In genomic region chr2:118926361-118926997, GRCm38 (mm10) we compare ENCODE assay signal across 8 mouse cellular contexts. TPM values are rescaled to one million over a fixed set of nuclear protein-coding genes. Genes with fewer than 3 reads are reported as not detected.
DNase-seq lines count a peak whose midpoint lies in the region; ATAC-seq and TF ChIP-seq lines count a peak whose summit lies in the region.

Gene Chst14 (plus strand): TSS chr2:118926496.

- no peak for TF ChIP-seq CTCF in heart, adult 2 months (IDR thresholded peaks at IDR 0.05)
- no peak for TF ChIP-seq CTCF in stomach, postnatal 0 days (IDR thresholded peaks at IDR 0.05; ENCODE audit: low read depth)

- peak; percentile 77 for DNase-seq in CD4-positive, CD25-positive, alpha-beta regulatory T cell, adult 2 months (ENCODE audit: low read depth, low spot score)
- DNase-seq in adrenal gland, postnatal 14 days = peak; percentile 92
- DNase-seq in embryonic facial prominence, embryonic 10.5 days (ENCODE audit: low spot score) = peak; percentile 87
- peak; percentile 90 to 91 for DNase-seq in heart, adult 2 months
- DNase-seq in kidney, adult 11 months = peak; percentile 71
- DNase-seq in natural killer cell, adult 2 months (ENCODE audit: low spot score in 2 of 2) = peak; percentile 42 to 43
- DNase-seq in stomach, postnatal 0 days (ENCODE audit: low spot score) = peak; percentile 80

- ATAC-seq in liver, embryonic 15.5 days (ENCODE audit: insufficient read depth) = peak; percentile 92
- ATAC-seq in stomach, postnatal 0 days (ENCODE audit: low FRiP score, low TSS enrichment) = peak; percentile 91

- peak within 1 kb of the TSS; percentile 96 for H3K9ac ChIP-seq in heart, adult 2 months (ENCODE audit: low read depth, low read length)
- H3K9ac ChIP-seq in liver, embryonic 15.5 days = peak within 1 kb of the TSS; percentile 70
- peak within 1 kb of the TSS; percentile 83 for H3K9ac ChIP-seq in stomach, postnatal 0 days (ENCODE audit: low read length)

- intact Hi-C loops in heart, adult 2 months (cut with DNase I) = loop anchor here (2.0 kb wide), 1 partner anchor 22 kb away; no protein-coding TSS in a partner anchor

- peak within 1 kb of the TSS; percentile 89 for H3K4me3 ChIP-seq in embryonic facial prominence, embryonic 10.5 days
- peak within 1 kb of the TSS; percentile 80 for H3K4me3 ChIP-seq in heart, adult 2 months
- peak within 1 kb of the TSS; percentile 74 for H3K4me3 ChIP-seq in liver, embryonic 15.5 days (replicated peaks)
- H3K4me3 ChIP-seq in stomach, postnatal 0 days (ENCODE audit: low read depth, low read length) = peak within 1 kb of the TSS; percentile 79

- H3K9me3 ChIP-seq in embryonic facial prominence, embryonic 10.5 days = no peaks in the 10 kb centered on the region
- no peaks in the 10 kb centered on the region for H3K9me3 ChIP-seq in liver, embryonic 15.5 days (replicated peaks)
- no peaks in the 10 kb centered on the region for H3K9me3 ChIP-seq in stomach, postnatal 0 days (ENCODE audit: control insufficient read depth, low read length)

- peaks cover 57% of the 10 kb centered on the region for H3K4me1 ChIP-seq in embryonic facial prominence, embryonic 10.5 days
- H3K4me1 ChIP-seq in heart, adult 2 months (ENCODE audit: control insufficient read depth, insufficient read depth, low read length) = peaks cover 5% of the 10 kb centered on the region
- peaks cover 43% of the 10 kb centered on the region for H3K4me1 ChIP-seq in liver, embryonic 15.5 days (replicated peaks)
- 0 out of 2 replicates have a peak, but pooled peaks cover 5% of the 10 kb centered on the region for H3K4me1 ChIP-seq in stomach, postnatal 0 days (replicated peaks; ENCODE audit: control insufficient read depth, insufficient read depth)

- TF ChIP-seq EP300 in heart, adult 2 months (IDR thresholded peaks at IDR 0.05; ENCODE audit: insufficient read depth, low read depth, low read length) = no peak
- no peak for TF ChIP-seq EP300 in stomach, postnatal 0 days (optimal IDR thresholded peaks at IDR 0.05)

- peak within 1 kb of the TSS; percentile 96 for H3K4me2 ChIP-seq in liver, embryonic 15.5 days
- peak within 1 kb of the TSS; percentile 97 for H3K4me2 ChIP-seq in stomach, postnatal 0 days (replicated peaks; ENCODE audit: low read depth)

- peaks cover 24% of the 10 kb centered on the region for H3K36me3 ChIP-seq in embryonic facial prominence, embryonic 10.5 days (replicated peaks)
- no peaks in the 10 kb centered on the region for H3K36me3 ChIP-seq in heart, adult 2 months (ENCODE audit: control insufficient read depth, insufficient read depth, low read length)
- peaks cover 26% of the 10 kb centered on the region for H3K36me3 ChIP-seq in liver, embryonic 15.5 days (replicated peaks)
- peaks cover 4% of the 10 kb centered on the region for H3K36me3 ChIP-seq in stomach, postnatal 0 days (ENCODE audit: control insufficient read depth, insufficient read depth, low read length)

- WGBS in embryonic facial prominence, embryonic 10.5 days = 1% methylated on average over 47 of the region's 47 CpGs
- under 1% methylated on average over 37 of the region's 47 CpGs for WGBS in heart, adult 2 months
- under 1% methylated on average over 47 of the region's 47 CpGs for WGBS in liver, embryonic 15.5 days (ENCODE audit: insufficient replicate concordance)
- WGBS in stomach, postnatal 0 days = 2% methylated on average over 44 of the region's 47 CpGs

- H3K27ac ChIP-seq in embryonic facial prominence, embryonic 10.5 days (replicated peaks) = peak within 1 kb of the TSS; percentile 94
- peak within 1 kb of the TSS; percentile 85 for H3K27ac ChIP-seq in heart, adult 2 months
- peak within 1 kb of the TSS; percentile 66 for H3K27ac ChIP-seq in liver, embryonic 15.5 days (replicated peaks)
- H3K27ac ChIP-seq in stomach, postnatal 0 days (replicated peaks) = peak within 1 kb of the TSS; percentile 75

- no peaks in the 10 kb centered on the region for H3K27me3 ChIP-seq in embryonic facial prominence, embryonic 10.5 days (replicated peaks; ENCODE audit: low read depth, poor library complexity, severe bottlenecking)
- no peaks in the 10 kb centered on the region for H3K27me3 ChIP-seq in heart, adult 2 months (ENCODE audit: control insufficient read depth, insufficient read depth, low read length)
- no peaks in the 10 kb centered on the region for H3K27me3 ChIP-seq in liver, embryonic 15.5 days
- no peaks in the 10 kb centered on the region for H3K27me3 ChIP-seq in stomach, postnatal 0 days (ENCODE audit: control insufficient read depth, insufficient read depth, low read length)

- peak; percentile 57; the same call in 1 of the 2 replicates for TF ChIP-seq POLR2A in heart, adult 2 months (IDR thresholded peaks at IDR 0.05; ENCODE audit: insufficient read depth, low read depth, low read length)

- no peaks in the 10 kb centered on the region for H3K79me2 ChIP-seq in heart, adult 2 months (replicated peaks; ENCODE audit: control insufficient read depth, insufficient read depth, low read length)

RNA-seq across cellular contexts. Expression of gene Chst14, which starts in this region (rescaled TPM):
- total RNA-seq in adrenal gland, postnatal 14 days (2021) = 10.1 and 13.3 TPM in 2 replicates
- 20.8 and 22.2 TPM in 2 replicates for polyA plus RNA-seq in embryonic facial prominence, embryonic 10.5 days (2016; fragmentation: Nextera tagmentation; extraction: Ambion mirVana)
- 1 to 10 TPM; 7.8 to 8.2 TPM for total RNA-seq in heart, adult 2 months (2021)
- 9.5 and 10.4 TPM in 2 replicates for polyA plus RNA-seq in heart, adult 2 months (2012; rRNA removed)
- polyA plus RNA-seq in liver, embryonic 15.5 days (2015; fragmentation: Nextera tagmentation; extraction: Ambion mirVana) = 4.5 and 5.7 TPM in 2 replicates
- polyA plus RNA-seq in stomach, postnatal 0 days (2015; fragmentation: Nextera tagmentation; extraction: Ambion mirVana) = 13.6 and 14.2 TPM in 2 replicates

Comparison
In these comparisons a context has a peak if more than half of its experiments do, and no peak if none do; other contexts are left out.
1. Peak in every context shown above with its lines: DNase-seq, ATAC-seq, H3K4me3 ChIP-seq and H3K27ac ChIP-seq.